Mouse (Mus musculus): ENCODE data around the gene Agbl3. TPM values are rescaled to one million over a fixed set of nuclear protein-coding genes. Genes with fewer than 3 reads are reported as not detected.

Gene Agbl3
- total RNA-seq, 2 experiments from 2014 or later: 16.4 to 18.5 TPM

- no peak for DNase-seq
- intact Hi-C loops (cut with DNase I): no loop called here
Observed at GRCm38 (mm10) chr6:34782493-34782892, 2.3 kb downstream of the Agbl3 start.

GRCm38 (mm10) chr6:34796881-34797280, 16.6 kb downstream of the Agbl3 start:
- no peak for DNase-seq
- intact Hi-C loops (cut with DNase I): no loop called here

- intact Hi-C loops (cut with DNase I): no loop called here
Observed at GRCm38 (mm10) chr6:34797887-34798286, 17.7 kb downstream of the Agbl3 start.

GRCm38 (mm10) chr6:34805582-34805981, 25.4 kb downstream of the Agbl3 start:
- no peak for DNase-seq
- intact Hi-C loops (cut with DNase I): no loop called here

More at GRCm38 (mm10) chr6:34797887-34798286, 17.7 kb downstream of the Agbl3 start:
- DNase-seq: no peak

GRCm38 (mm10) chr6:34810651-34811050, 30.4 kb downstream of the Agbl3 start:
- intact Hi-C loops (cut with DNase I): no loop called here
- no peak for DNase-seq

GRCm38 (mm10) chr6:34824406-34824805, 44.2 kb downstream of the Agbl3 start:
- intact Hi-C loops (cut with DNase I): no loop called here
- no peak for DNase-seq

GRCm38 (mm10) chr6:34832352-34832751, 52.1 kb downstream of the Agbl3 start:
- intact Hi-C loops (cut with DNase I): no loop called here
- DNase-seq: no peak

- DNase-seq: no peak
- intact Hi-C loops (cut with DNase I): no loop called here
Observed at GRCm38 (mm10) chr6:34861546-34862053, 81.4 kb downstream of the Agbl3 start.

GRCm38 (mm10) chr6:34862381-34862780, 82.1 kb downstream of the Agbl3 start:
- intact Hi-C loops (cut with DNase I): no loop called here

GRCm38 (mm10) chr6:34862791-34863403, 82.7 kb downstream of the Agbl3 start, which contains the start of gene Tmem140:
Tmem140 (plus strand) TSS chr6:34863146.
- DNase-seq: no peak
- intact Hi-C loops (cut with DNase I): no loop called here

More at GRCm38 (mm10) chr6:34862381-34862780, 82.1 kb downstream of the Agbl3 start:
- DNase-seq: no peak

GRCm38 (mm10) chr6:34863786-34864514, 83.7 kb downstream of the Agbl3 start:
- DNase-seq: no peak
- intact Hi-C loops (cut with DNase I): no loop called here

- intact Hi-C loops (cut with DNase I): no loop called here
Observed at GRCm38 (mm10) chr6:34865213-34865612, 85.0 kb downstream of the Agbl3 start.

GRCm38 (mm10) chr6:34865711-34866593, 85.7 kb downstream of the Agbl3 start:
- intact Hi-C loops (cut with DNase I): no loop called here
- DNase-seq: no peak

More at GRCm38 (mm10) chr6:34865213-34865612, 85.0 kb downstream of the Agbl3 start:
- DNase-seq: no peak

- intact Hi-C loops (cut with DNase I): no loop called here
- no peak for DNase-seq
Observed at GRCm38 (mm10) chr6:34866786-34867185, 86.6 kb downstream of the Agbl3 start.

- intact Hi-C loops (cut with DNase I): no loop called here
- no peak for DNase-seq
Observed at GRCm38 (mm10) chr6:34867301-34867994, 87.2 kb downstream of the Agbl3 start.

GRCm38 (mm10) chr6:34867995-34868350, 87.7 kb downstream of the Agbl3 start:
- DNase-seq: no peak
- intact Hi-C loops (cut with DNase I): no loop called here

GRCm38 (mm10) chr6:34868507-34869217, 88.4 kb downstream of the Agbl3 start:
- intact Hi-C loops (cut with DNase I): no loop called here
- DNase-seq: no peak

GRCm38 (mm10) chr6:34869225-34869915, 89.1 kb downstream of the Agbl3 start:
- intact Hi-C loops (cut with DNase I): no loop called here
- no peak for DNase-seq

- intact Hi-C loops (cut with DNase I): no loop called here
- no peak for DNase-seq
Observed at GRCm38 (mm10) chr6:34870136-34870535, 89.9 kb downstream of the Agbl3 start.

Data from left cerebral cortex, postnatal 4 days (tissue).